Mouse (Mus musculus) left cerebral cortex, postnatal 36 days (tissue): ENCODE measurements around the gene Tle1. TPM values are rescaled to one million over a fixed set of nuclear protein-coding genes. Genes with fewer than 3 reads are reported as not detected.

Source experiments
- DNase-seq, 2 experiments: peaks; one replicate each; pipeline ENCODE4 v3.0.0; 2021 to 2022; ENCODE audit warnings: low spot score in 2 of 2, mixed read lengths in 1 of 2
- intact Hi-C: fragments of 180-260 bp; cut with DNase I; formaldehyde crosslinking; loops from one replicate; pipeline ENCODE4 v1.15.1; 2025
- total RNA-seq, 2 experiments: library from RNA; stranded (reverse); gene quantifications; 2 replicates each; pipeline ENCODE4 v1.2.3; 2021

The Tle1 gene
- total RNA-seq, 2 experiments from 2014 or later: 46.3 to 49.9 TPM

GRCm38 (mm10) chr4:72167761-72168229 lies 32.9 kb downstream of the Tle1 start:
- intact Hi-C loops: no loop called here
- DNase-seq: no peak

DNA sequence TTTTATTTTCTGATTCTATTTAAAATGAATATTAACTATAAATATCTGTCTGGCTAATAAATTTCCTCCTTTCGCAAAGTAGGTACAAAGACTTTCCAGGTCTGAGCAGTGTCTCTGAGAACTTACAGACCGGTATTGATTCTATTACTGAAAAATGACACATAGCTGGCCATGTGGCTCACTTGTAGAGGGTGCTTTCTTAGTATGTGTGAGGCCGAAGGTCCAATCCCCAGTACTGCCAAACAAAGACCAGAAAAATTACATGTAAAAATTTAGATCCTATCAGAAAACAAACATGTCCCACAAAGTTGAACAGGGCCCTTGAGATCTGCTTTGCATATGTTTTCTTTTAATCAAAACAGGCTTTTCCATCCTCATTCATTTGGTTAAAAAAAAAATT lies 33.5 kb downstream of the Tle1 start:
- intact Hi-C loops: no loop called here

GRCm38 (mm10) chr4:72166561-72166960 lies 34.2 kb downstream of the Tle1 start:
- intact Hi-C loops: no loop called here
- DNase-seq: no peak

More for the DNA sequence above, 33.5 kb downstream of the Tle1 start:
- DNase-seq: no peak

- intact Hi-C loops: no loop called here
- DNase-seq: no peak
Measured at GRCm38 (mm10) chr4:72165765-72166164, 35.0 kb downstream of the Tle1 start.

DNA sequence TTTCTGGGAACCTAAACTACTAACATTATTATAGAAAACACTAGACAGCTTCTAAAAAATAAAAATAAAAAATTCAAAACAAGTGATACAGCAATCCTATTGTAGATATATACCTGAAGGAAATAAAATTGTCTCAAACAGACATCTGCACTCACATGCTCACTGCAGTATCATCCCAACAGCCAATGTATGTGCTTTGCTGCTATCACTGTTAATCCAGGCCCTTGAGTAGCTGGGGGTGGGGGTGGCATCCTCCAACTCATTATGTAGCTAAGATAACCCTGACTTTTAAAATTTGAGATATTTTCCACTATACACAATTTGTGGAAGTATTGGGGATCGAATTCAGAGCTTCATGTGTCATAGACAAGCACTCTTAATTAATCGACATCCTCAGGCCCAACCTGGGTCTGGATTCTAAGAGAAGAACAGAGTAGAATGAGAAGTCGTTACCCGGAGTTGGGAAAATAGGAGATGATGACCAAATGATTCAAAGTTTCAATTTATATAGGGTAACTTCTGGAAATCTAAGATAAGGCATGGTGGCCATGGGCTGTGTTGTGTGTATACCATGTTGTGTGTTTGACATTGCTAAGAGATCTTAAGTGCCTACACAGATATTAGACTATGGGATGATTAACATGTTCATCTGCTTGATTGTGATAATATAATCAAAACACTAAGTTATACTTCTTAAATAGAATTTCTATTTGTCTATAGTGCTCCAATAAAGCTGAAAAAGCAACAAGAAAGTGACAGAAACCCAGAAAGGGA lies 38.1 kb downstream of the Tle1 start:
- no peak for DNase-seq
- intact Hi-C loops: no loop called here

DNA sequence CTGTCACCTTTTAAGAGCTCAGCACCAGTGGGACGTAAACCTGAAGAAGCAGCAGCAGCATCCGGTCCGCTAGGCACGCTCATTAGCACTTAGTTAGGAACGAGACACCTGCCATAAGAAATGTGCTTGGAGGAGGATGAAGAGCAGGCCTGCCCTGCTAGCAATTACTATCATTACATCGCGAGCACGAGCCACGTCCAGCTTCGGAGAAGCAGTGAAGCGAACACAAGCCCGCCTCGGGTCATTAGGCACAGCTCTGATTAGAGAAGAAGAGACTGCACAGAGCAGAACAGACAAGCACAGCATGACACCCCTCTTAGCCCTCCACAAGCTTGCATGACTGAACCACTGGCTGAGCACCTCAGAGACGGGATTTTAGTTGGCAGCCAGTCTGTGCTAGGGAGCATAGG lies 40.6 kb downstream of the Tle1 start:
- intact Hi-C loops: no loop called here
- no peak for DNase-seq

GRCm38 (mm10) chr4:72157931-72158371 lies 42.8 kb downstream of the Tle1 start:
- intact Hi-C loops: no loop called here
- no peak for DNase-seq

- DNase-seq: no peak
- intact Hi-C loops: no loop called here
Measured at GRCm38 (mm10) chr4:72150460-72151131, 50.1 kb downstream of the Tle1 start.

GRCm38 (mm10) chr4:72146003-72146402 lies 54.7 kb downstream of the Tle1 start:
- intact Hi-C loops: no loop called here
- DNase-seq: no peak

DNA sequence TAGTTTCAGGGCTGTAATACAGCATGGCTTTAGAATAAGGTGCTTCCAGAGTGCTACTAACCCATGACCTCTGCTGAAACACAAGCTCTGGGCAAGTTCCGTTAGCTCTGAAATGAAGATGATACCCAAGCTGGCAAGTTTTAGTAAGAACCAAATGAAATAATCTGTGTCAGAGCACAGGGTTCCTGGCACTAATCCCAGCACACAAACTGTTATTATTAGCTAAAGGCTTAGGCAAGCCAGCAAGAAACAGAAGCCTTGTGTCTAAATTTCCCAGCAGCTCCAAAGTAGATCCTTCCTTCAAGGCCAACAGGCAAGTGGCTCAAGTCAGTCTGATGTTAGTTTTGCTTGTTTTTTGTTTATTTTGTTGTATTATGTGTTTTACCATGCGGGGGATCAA lies 56.2 kb downstream of the Tle1 start:
- intact Hi-C loops: no loop called here
- no peak for DNase-seq

GRCm38 (mm10) chr4:72140706-72141105 lies 60.0 kb downstream of the Tle1 start:
- intact Hi-C loops: no loop called here
- no peak for DNase-seq

GRCm38 (mm10) chr4:72139475-72140120 lies 61.1 kb downstream of the Tle1 start:
- intact Hi-C loops: no loop called here
- DNase-seq: no peak

DNA sequence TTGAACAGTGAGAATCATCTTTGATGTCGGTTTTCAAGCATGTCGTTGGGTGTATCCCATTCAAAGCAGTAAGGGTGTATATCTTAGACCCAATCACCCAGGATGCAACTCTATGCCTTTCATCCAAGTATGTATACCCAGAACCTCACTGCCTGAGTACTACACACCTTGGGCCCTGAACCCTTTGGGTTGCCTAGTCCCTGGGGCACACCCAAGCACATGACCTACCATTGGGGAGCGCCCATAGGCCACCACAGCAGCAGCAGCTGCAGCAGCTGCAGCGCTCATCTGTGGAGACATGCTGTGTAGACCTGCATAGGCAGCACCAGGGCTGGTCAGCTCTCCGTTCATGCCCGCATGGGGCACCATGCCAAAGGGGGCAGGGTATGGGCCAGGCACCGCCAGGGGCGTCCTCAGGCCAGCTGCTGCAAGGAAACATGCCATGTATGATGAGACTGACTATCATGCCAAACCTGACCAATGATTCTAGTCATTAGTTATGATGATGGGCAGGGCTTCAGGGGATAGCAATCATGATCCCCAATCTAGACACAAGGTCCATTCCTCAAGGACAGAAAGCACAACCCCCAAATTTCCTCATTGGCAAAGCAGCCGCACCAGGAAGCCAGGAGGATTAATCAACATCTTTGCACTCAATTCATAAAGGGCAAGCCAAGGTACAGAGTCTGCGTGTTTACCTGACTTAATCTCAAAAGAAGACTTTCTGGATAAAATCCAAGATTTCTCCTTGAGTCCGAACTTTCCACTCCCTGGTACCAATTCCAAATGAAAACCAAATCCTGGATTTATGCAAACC lies 62.2 kb downstream of the Tle1 start:
- intact Hi-C loops: no loop called here
- DNase-seq: no peak

DNA sequence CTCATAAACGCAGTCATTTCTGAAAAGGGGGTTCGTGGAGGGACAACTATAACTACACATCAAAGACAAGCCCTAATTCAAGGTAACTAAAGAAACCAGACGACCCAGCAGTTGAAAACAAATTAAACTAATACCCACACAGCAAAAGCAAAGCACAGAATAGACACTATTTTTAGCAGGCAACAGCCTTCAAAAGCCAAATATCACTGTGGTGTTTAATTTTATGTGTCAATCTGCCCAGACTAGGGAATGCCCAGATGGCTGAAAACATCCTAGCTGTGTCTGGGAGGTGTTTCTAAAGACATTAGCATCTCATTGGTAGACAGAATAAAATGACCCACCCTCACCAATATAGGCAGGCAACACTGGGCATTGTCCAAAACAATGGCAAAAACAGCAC lies 68.1 kb downstream of the Tle1 start:
- intact Hi-C loops: no loop called here
- no peak for DNase-seq

DNA sequence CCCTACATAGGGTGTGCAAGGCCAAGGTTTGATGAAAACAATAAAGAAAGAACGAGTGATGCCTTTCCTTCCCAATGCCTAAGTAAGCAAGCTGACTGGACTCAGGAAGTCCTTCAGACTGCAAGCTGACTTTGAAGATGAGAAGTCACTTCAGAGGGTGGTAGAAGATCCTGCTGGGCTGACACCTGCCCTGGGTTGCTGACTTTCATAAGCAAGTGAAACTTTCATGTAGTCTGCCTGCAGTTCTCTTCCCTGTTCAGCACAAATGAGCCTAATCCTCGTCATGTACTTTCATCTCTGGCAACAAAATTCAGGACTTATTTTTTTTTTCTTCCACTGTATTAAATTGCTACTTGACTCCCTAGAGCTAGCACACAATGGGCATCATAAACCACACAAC lies 73.1 kb downstream of the Tle1 start:
- no peak for DNase-seq

GRCm38 (mm10) chr4:72124790-72125189 lies 75.9 kb downstream of the Tle1 start:
- DNase-seq: no peak
- intact Hi-C loops: no loop called here

More for the DNA sequence above, 73.1 kb downstream of the Tle1 start:
- intact Hi-C loops: no loop called here

DNA sequence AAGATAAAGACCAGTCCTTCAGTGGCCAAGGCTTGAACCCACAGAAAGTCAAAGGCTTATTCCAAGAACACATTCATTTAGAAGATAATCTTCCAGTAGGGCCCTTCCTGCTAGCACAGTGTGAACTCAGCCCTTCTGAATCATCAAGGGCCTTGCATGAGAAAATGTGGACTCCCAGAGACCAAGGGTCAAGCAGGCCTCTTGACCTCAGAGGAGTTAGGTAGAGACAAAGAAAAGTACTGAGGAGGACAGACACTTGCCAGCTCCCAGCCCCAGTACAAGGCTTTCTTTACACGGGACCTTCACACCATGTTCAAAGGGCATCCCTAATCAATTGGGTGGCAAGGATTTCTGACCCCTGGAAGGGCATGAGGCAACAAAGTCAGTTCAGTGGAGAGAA lies 77.9 kb downstream of the Tle1 start:
- intact Hi-C loops: no loop called here
- DNase-seq: no peak

DNA sequence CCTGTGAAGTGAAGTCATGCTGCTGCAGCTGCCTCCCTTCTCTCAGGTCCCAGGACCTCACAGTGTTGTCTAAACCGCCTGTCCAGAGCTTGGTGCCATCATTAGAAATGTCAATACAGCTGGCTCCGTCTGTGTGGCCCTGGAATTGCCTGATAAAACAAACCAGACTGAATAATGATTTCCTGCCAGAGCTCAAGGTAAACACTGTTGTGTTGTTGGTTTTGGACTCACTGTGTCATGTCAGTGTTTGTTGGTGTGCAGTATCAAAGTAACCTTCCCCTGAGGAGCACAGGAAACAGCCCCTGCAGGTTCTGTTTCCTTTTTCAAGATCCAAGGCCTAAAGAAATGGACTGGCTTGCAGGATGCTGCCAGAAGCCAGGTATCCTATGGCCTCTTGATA lies 78.4 kb downstream of the Tle1 start:
- intact Hi-C loops: no loop called here
- no peak for DNase-seq

DNA sequence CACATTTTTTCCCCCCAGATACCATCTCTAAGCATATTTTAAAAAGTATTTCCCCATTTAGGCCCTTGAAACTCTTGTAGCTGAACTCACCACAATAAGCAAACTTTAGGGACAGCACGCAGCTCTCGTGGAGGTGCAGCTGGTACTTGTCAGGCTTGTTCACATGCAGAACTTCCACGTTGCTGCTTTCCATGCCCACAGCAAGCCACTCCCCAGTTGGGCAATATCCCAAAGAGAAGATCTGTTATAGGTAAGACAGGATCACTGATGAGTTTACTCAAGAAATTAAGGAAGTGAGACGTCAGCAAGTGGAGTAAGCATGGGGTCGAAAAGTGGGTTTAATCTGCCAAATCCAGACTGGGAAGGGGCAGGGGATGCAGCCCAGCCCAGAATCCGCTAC lies 80.7 kb downstream of the Tle1 start:
- intact Hi-C loops: no loop called here

DNA sequence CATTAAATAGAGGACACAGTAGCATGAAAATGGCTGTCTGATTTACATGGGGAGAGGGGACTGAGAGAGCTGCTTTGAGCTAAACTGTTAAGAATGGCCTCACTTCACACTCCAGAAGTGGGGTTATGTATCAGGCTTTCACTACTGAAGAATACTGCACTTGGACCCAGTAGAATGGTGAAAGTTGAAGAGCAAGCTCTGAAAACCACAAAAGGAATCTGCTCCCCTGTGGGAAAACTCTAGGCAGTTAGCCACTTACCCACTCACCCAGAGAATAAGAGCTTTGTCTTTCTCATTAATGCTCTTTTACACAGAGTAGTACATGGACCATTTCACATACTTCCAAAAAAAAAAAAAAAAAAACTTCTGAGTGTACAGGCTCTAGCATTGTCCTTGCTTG lies 95.0 kb downstream of the Tle1 start:
- DNase-seq: no peak
- intact Hi-C loops: no loop called here

More for the DNA sequence above, 80.7 kb downstream of the Tle1 start:
- DNase-seq: no peak
